Mouse (Mus musculus) gastrocnemius, adult 8-10 months (tissue): ENCODE data around the gene Plxdc1. TPM values are rescaled to one million over a fixed set of nuclear protein-coding genes. Genes with fewer than 3 reads are reported as not detected.

Experiments used
- microRNA-seq: library from miRNA; unstranded; fragments of <30 nt; microRNA quantifications from one replicate; pipeline ENCODE4 v1.2.0, GENCODE M21; 2022
- total RNA-seq, 4 experiments: library from RNA; stranded (reverse); gene quantifications; 2 replicates each; pipeline ENCODE4 v1.2.4; 2022

The Plxdc1 gene
- total RNA-seq, 4 experiments from 2014 or later: 1.3 to 3.4 (median 1.9) TPM

Small RNA genes lying within 50 kb of the gene (microRNA-seq; reads per million reads assigned to microRNA genes)
- gene Gm22461: not detected
- not detected for gene Gm27597

Other genes with a start within 250 kb of the Plxdc1 start
- 10 to 100 TPM; 68.1 to 81.6 (median 73.1) TPM for gene Pip4k2b, start 241.7 kb downstream of the Plxdc1 start, total RNA-seq
- 1 to 10 TPM; 3.2 to 5.9 (median 4.7) TPM for gene Cwc25, start 219.9 kb downstream of the Plxdc1 start, total RNA-seq
- not detected for gene 1700001P01Rik, start 210.5 kb downstream of the Plxdc1 start, total RNA-seq
- gene Rpl23, start 204.0 kb downstream of the Plxdc1 start, total RNA-seq: 100 to 1,000 TPM; 371 to 534 (median 431) TPM
- 10 to 100 TPM in 2 of 4 experiments, 1 to 10 TPM in 2; 5.9 to 11.2 (median 9.0) TPM for gene Lasp1, start 187.4 kb downstream of the Plxdc1 start, total RNA-seq
- gene B230217C12Rik, start 145.7 kb downstream of the Plxdc1 start, total RNA-seq: under 1 TPM; 0.19 to 0.51 (median 0.32) TPM
- gene Fbxo47, start 102.3 kb downstream of the Plxdc1 start, total RNA-seq: under 1 TPM in 3 of 4 experiments, not detected in 1; 0.15 to 0.48 (median 0.46) TPM
- under 1 TPM in 2 of 4 experiments, not detected in 2; 0.18 to 0.19 TPM for gene Arl5c, start 9.7 kb upstream of the Plxdc1 start, total RNA-seq
- 100 to 1,000 TPM; 172 to 203 (median 187) TPM for gene Cacnb1, start 36.6 kb upstream of the Plxdc1 start, total RNA-seq
- gene Rpl19, start 40.3 kb upstream of the Plxdc1 start, total RNA-seq: 100 to 1,000 TPM; 364 to 479 (median 402) TPM
- gene Stac2, start 67.0 kb upstream of the Plxdc1 start, total RNA-seq: under 1 TPM in 2 of 4 experiments, not detected in 2; 0.11 to 0.70 TPM
- gene Fbxl20, start 164.0 kb upstream of the Plxdc1 start, total RNA-seq: 10 to 100 TPM in 2 of 4 experiments, 1 to 10 TPM in 2; 8.0 to 12.4 (median 9.4) TPM
- 10 to 100 TPM; 21.4 to 28.2 (median 25.6) TPM for gene Med1, start 206.8 kb upstream of the Plxdc1 start, total RNA-seq
- gene Cdk12, start 216.6 kb upstream of the Plxdc1 start, total RNA-seq: 10 to 100 TPM; 10.5 to 15.2 (median 11.3) TPM